Mouse (Mus musculus) bone marrow macrophage, adult 2 months (primary cell): ENCODE results near the gene Gng4.

ENCODE experiments used
- CTCF ChIP-seq: IDR thresholded peaks from 2 replicates; pipeline ENCODE4 v1.5.1; 2012; ENCODE audit warnings: low read depth, mild to moderate bottlenecking, low read length, moderate library complexity
- POLR2A ChIP-seq: IDR thresholded peaks from 2 replicates; pipeline ENCODE4 v1.6.1; 2012; ENCODE audit warnings: mild to moderate bottlenecking, low read depth, low read length, borderline replicate concordance

GRCm38 (mm10) chr13:13808337-13809132, 24.7 kb downstream of the Gng4 start:
- TF ChIP-seq POLR2A (no peak), CTCF (no peak)
